29 mouse cellular contexts compared by ENCODE assay signal in the genomic region with DNA sequence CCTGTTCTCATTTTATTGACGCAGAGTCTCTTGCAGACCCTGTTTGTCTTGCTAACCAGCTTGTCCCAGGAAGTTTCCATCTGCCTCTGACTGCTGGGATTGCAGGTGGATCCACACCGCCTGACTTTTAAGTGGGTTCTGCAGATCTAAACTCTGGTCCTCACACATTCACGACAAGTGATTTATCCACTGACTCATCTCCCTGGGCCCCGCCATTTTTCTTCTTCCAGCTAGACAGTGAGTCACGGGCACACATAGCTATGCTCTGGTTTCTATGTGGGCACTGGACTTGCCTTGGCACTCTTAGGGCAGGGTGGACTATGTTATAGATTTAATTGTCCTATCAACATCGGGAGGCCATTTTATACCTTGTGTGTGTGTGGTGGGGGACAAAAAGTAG. TPM values are rescaled to one million over a fixed set of nuclear protein-coding genes. Genes with fewer than 3 reads are reported as not detected.
DNase-seq lines count a peak whose midpoint lies in the region; TF ChIP-seq lines count a peak whose summit lies in the region.
"Had no signal": no experiment of that assay in that cellular context is flagged by ENCODE, and none has a peak within 500 bp of the region (broad histone marks: within the 10 kb centered on the region; RNA-seq: fewer than 3 reads in every experiment).

No protein-coding gene starts in this region.

- H3K36me3 ChIP-seq in thymus, adult 2 months (ENCODE audit: control insufficient read depth, insufficient read depth, low read length): no peaks in the 10 kb centered on the region
- H3K36me3 ChIP-seq: embryonic facial prominence, embryonic 12.5 days; embryonic facial prominence, embryonic 15.5 days; hindbrain, embryonic 12.5 days; hindbrain, embryonic 15.5 days had no signal

- no peaks in the 10 kb centered on the region for H3K27me3 ChIP-seq in thymus, adult 2 months (ENCODE audit: control insufficient read depth, insufficient read depth, low read length)
- no peaks in the 10 kb centered on the region for H3K27me3 ChIP-seq in cerebellum, adult 2 months (ENCODE audit: control insufficient read depth, insufficient read depth, low read length)
- H3K27me3 ChIP-seq: embryonic facial prominence, embryonic 15.5 days; hindbrain, embryonic 15.5 days had no signal

- peak overlapping the region; percentile 98 for H3K27ac ChIP-seq in thymus, adult 2 months (ENCODE audit: control insufficient read depth, insufficient read depth, low read length)
- no peak overlapping the region for H3K27ac ChIP-seq in cerebellum, adult 2 months (ENCODE audit: insufficient read depth, low read length)
- H3K27ac ChIP-seq: embryonic facial prominence, embryonic 12.5 days; embryonic facial prominence, embryonic 15.5 days; gastrocnemius, adult 2 months; hindbrain, embryonic 12.5 days; hindbrain, embryonic 15.5 days had no signal

- no peak for TF ChIP-seq CTCF in thymus, adult 2 months (IDR thresholded peaks at IDR 0.05; ENCODE audit: borderline replicate concordance, control insufficient read depth, extremely low read depth, insufficient read depth, low read length, poor library complexity)
- TF ChIP-seq CTCF in cerebellum, adult 2 months (IDR thresholded peaks at IDR 0.05; ENCODE audit: borderline replicate concordance, insufficient read depth, low read depth, low read length): no peak

- H3K4me3 ChIP-seq in thymus, adult 2 months (ENCODE audit: control insufficient read depth, insufficient read depth, low read length): peak overlapping the region; percentile 39
- H3K4me3 ChIP-seq in cerebellum, adult 2 months (replicated peaks; ENCODE audit: insufficient read depth, low read depth, low read length): no peak overlapping the region
- H3K4me3 ChIP-seq: embryonic facial prominence, embryonic 12.5 days; embryonic facial prominence, embryonic 15.5 days; gastrocnemius, adult 2 months; hindbrain, embryonic 12.5 days; hindbrain, embryonic 15.5 days had no signal

- TF ChIP-seq POLR2A in thymus, adult 2 months (IDR thresholded peaks at IDR 0.05; ENCODE audit: control insufficient read depth, extremely low read depth, insufficient read depth, low read length, poor library complexity): no peak
- no peak for TF ChIP-seq POLR2A in cerebellum, adult 2 months (IDR thresholded peaks at IDR 0.05; ENCODE audit: borderline replicate concordance, insufficient read depth, low read length)

- peak; percentile 51 for DNase-seq in adrenal gland, adult 2 months
- DNase-seq in adrenal gland, postnatal 10 days: no peak
- DNase-seq in thymus, adult 2 months: no peak
- DNase-seq in thymus, adult 18-20 months: no peak
- DNase-seq in brain, adult 2 months (ENCODE audit: low read depth, low spot score): peak; percentile 50
- no peak for DNase-seq in cerebellum, adult 2 months
- DNase-seq: cerebellum, adult 18-20 months; cerebellum, adult 9-11 months; cerebellum, postnatal 25 days; forebrain, postnatal 0 days; gastrocnemius, adult 2 months; gastrocnemius, postnatal 14 days; heart, adult 11 months; kidney, adult 2 months had no signal

- peaks cover 45% of the 10 kb centered on the region for H3K4me1 ChIP-seq in thymus, adult 2 months (replicated peaks; ENCODE audit: control insufficient read depth, insufficient read depth, low read length)
- H3K4me1 ChIP-seq in cerebellum, adult 2 months (ENCODE audit: control insufficient read depth, insufficient read depth, low read length): no peaks in the 10 kb centered on the region
- H3K4me1 ChIP-seq: embryonic facial prominence, embryonic 12.5 days; embryonic facial prominence, embryonic 15.5 days; hindbrain, embryonic 12.5 days; hindbrain, embryonic 15.5 days had no signal

- 56% methylated on average over 6 of the region's 6 CpGs for WGBS in thymus, adult 2 months
- 83% methylated on average over 6 of the region's 6 CpGs for WGBS in cerebellum, adult 2 months

RNA-seq across cellular contexts. Expression of a gene that starts 14.5 kb away (rescaled TPM):
- total RNA-seq in adrenal gland, adult 2 months (2021): not detected
- polyA plus RNA-seq in adrenal gland, adult 2 months (2012; rRNA removed): 0.08 TPM in 1 of 2 replicates, not detected in the other
- under 1 TPM in 1 of 2 experiments, not detected in 1; 0.48 TPM for total RNA-seq in adrenal gland, postnatal 10 days (2021)
- 0.06 and 0.30 TPM in 2 replicates for polyA plus RNA-seq in thymus, adult 2 months (2012; rRNA removed)
- 2.6 TPM in 2 replicates for polyA plus RNA-seq in cerebellum, adult 2 months (2012; rRNA removed)
- total RNA-seq: gastrocnemius, adult 2 months; hematopoietic stem cell, adult 5-6 weeks had no signal

RNA-seq across cellular contexts. Expression of a gene that starts 16.9 kb away (rescaled TPM):
- total RNA-seq in adrenal gland, adult 2 months (2021): 10 to 100 TPM; 13.3 to 17.6 TPM
- 22.7 and 23.3 TPM in 2 replicates for polyA plus RNA-seq in adrenal gland, adult 2 months (2012; rRNA removed)
- total RNA-seq in adrenal gland, postnatal 10 days (2021): 10 to 100 TPM; 17.6 to 22.6 TPM
- 70.9 and 78.7 TPM in 2 replicates for polyA plus RNA-seq in thymus, adult 2 months (2012; rRNA removed)
- polyA plus RNA-seq in cerebellum, adult 2 months (2012; rRNA removed): 43.9 and 44.3 TPM in 2 replicates

RNA-seq across cellular contexts. Expression of a gene that starts 33.5 kb away (rescaled TPM):
- total RNA-seq in adrenal gland, adult 2 months (2021): not detected
- not detected in 2 replicates for polyA plus RNA-seq in adrenal gland, adult 2 months (2012; rRNA removed)
- total RNA-seq in adrenal gland, postnatal 10 days (2021): not detected
- polyA plus RNA-seq in thymus, adult 2 months (2012; rRNA removed): 0.87 and 1.2 TPM in 2 replicates
- 0.61 and 0.74 TPM in 2 replicates for polyA plus RNA-seq in cerebellum, adult 2 months (2012; rRNA removed)
- total RNA-seq: common myeloid progenitor, adult 5-6 weeks; gastrocnemius, adult 2 months; gastrocnemius, postnatal 14 days; gastrocnemius, postnatal 4 days; heart, adult 8-10 months; heart, postnatal 25 days; hematopoietic stem cell, adult 5-6 weeks; MEL had no signal
- polyA plus RNA-seq: activated CD4-positive, CD25-positive, alpha-beta regulatory T cell, adult 4 months; C2C12; CD4-positive, CD25-positive, alpha-beta regulatory T cell, adult 4 months; heart, postnatal 0 days; intestine, postnatal 0 days had no signal

RNA-seq across cellular contexts. Expression of a gene that starts 56.2 kb away (rescaled TPM):
- total RNA-seq in adrenal gland, adult 2 months (2021): 10 to 100 TPM; 40.8 to 49.8 TPM
- 3.0 and 3.9 TPM in 2 replicates for polyA plus RNA-seq in adrenal gland, adult 2 months (2012; rRNA removed)
- total RNA-seq in adrenal gland, postnatal 10 days (2021): 10 to 100 TPM; 40.0 to 40.9 TPM
- 14.3 and 17.4 TPM in 2 replicates for polyA plus RNA-seq in thymus, adult 2 months (2012; rRNA removed)
- polyA plus RNA-seq in cerebellum, adult 2 months (2012; rRNA removed): 37.7 and 38.1 TPM in 2 replicates

RNA-seq across cellular contexts. Expression of a gene that starts 59.7 kb away (rescaled TPM):
- total RNA-seq in adrenal gland, adult 2 months (2021): under 1 TPM; 0.06 to 0.17 TPM
- 0.09 and 0.74 TPM in 2 replicates for polyA plus RNA-seq in adrenal gland, adult 2 months (2012; rRNA removed)
- 1 to 10 TPM; 1.2 to 3.1 TPM for total RNA-seq in adrenal gland, postnatal 10 days (2021)
- 44.6 and 65.5 TPM in 2 replicates for polyA plus RNA-seq in thymus, adult 2 months (2012; rRNA removed)
- 125 and 130 TPM in 2 replicates for polyA plus RNA-seq in cerebellum, adult 2 months (2012; rRNA removed)
- total RNA-seq: common myeloid progenitor, adult 5-6 weeks; gastrocnemius, adult 2 months had no signal
- polyA plus RNA-seq: activated CD4-positive, CD25-positive, alpha-beta regulatory T cell, adult 4 months had no signal

Comparison
In these comparisons a context has a peak if more than half of its experiments do, and no peak if none do; other contexts are left out.
1. DNase-seq: peak in adrenal gland, adult 2 months (single experiment) and brain, adult 2 months (single experiment); none in adrenal gland, postnatal 10 days (single experiment), thymus, adult 2 months (single experiment), thymus, adult 18-20 months (0 of 2) and cerebellum, adult 2 months (0 of 2).